Mouse (Mus musculus): Measurements from ENCODE around the gene Tmem50b. TPM values are rescaled to one million over a fixed set of nuclear protein-coding genes. Genes with fewer than 3 reads are reported as not detected.
A peak's percentile ranks its signal among the peaks of the same experiment; 100 is the strongest.

Gene Tmem50b
- polyA plus RNA-seq, 1 experiment: 27.7 TPM

DNA sequence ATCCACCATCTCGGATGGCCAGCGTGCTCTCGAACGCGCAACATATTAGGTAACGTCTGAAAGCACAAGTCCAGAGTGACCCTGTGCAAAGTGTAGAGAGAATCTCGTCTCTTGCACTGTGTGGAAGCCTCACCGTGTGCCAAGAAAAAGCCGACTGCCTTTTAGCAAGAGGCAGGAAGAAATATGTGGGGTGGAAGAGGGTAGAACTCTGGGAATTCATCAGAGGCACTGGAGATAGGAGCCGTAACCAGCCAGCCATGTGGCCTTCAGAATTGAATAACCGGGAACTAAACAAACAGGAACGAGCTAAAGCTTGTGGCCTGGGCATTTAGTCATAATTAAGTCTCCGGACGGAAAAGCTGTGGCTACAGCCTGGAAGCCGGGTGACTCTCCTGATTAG lies 40.9 kb downstream of the Tmem50b start:
- Histone ChIP-seq H3K4me1 (ENCODE audit: control insufficient read depth, insufficient read depth, low read length) (peaks cover 25% of the 10 kb centered on the region), H3K27ac (ENCODE audit: insufficient read depth, low read length) (peak overlapping the region; percentile 83), H3K4me3 (ENCODE audit: insufficient read depth, low read length) (no peak overlapping the region)
- no peak for TF ChIP-seq CTCF (IDR thresholded peaks at IDR 0.05; ENCODE audit: borderline replicate concordance, insufficient read depth, low read length)
- no peak for TF ChIP-seq POLR2A (IDR thresholded peaks at IDR 0.05; ENCODE audit: low read depth, low read length)

GRCm38 (mm10) chr16:91555017-91555605 lies 42.5 kb downstream of the Tmem50b start:
- no peak overlapping the region for H3K4me3 ChIP-seq (ENCODE audit: insufficient read depth, low read length)
- H3K4me1 ChIP-seq (ENCODE audit: control insufficient read depth, insufficient read depth, low read length): peaks cover 28% of the 10 kb centered on the region
- TF ChIP-seq POLR2A (IDR thresholded peaks at IDR 0.05; ENCODE audit: low read depth, low read length) (no peak), CTCF (IDR thresholded peaks at IDR 0.05; ENCODE audit: borderline replicate concordance, insufficient read depth, low read length) (no peak)
- H3K27ac ChIP-seq (ENCODE audit: insufficient read depth, low read length): no peak overlapping the region; the same call in 1 of the 2 replicates

DNA sequence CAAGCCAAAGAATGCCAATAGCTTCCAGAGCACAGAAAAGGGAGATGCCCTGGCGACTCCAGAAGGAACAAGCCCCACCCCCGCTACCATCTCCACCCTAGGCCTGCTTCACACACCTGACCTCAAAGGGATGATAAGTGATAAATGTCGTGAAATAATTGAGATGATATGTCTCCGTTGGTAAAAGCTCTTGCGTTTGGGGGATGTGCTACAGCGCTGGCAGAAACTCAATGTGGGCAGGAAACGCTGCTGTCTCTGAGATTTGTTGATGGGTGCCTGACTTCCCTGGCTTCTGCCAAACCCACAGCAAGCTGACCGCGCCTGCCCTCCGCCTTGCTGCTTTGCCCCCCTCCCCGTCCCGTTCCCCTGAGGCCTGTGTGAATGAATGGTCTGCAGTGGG lies 44.0 kb downstream of the Tmem50b start:
- no peak for TF ChIP-seq POLR2A (IDR thresholded peaks at IDR 0.05; ENCODE audit: low read depth, low read length)
- no peak for TF ChIP-seq CTCF (IDR thresholded peaks at IDR 0.05; ENCODE audit: borderline replicate concordance, insufficient read depth, low read length)
- Histone ChIP-seq H3K4me1 (ENCODE audit: control insufficient read depth, insufficient read depth, low read length) (peaks cover 34% of the 10 kb centered on the region), H3K4me3 (ENCODE audit: insufficient read depth, low read length) (no peak overlapping the region), H3K27ac (ENCODE audit: insufficient read depth, low read length) (0 out of 2 replicates have a peak overlapping the region, but pooled peaks have one; percentile 14)

GRCm38 (mm10) chr16:91552072-91552471 lies 45.5 kb downstream of the Tmem50b start:
- Histone ChIP-seq H3K27ac (ENCODE audit: insufficient read depth, low read length) (no peak overlapping the region), H3K4me1 (ENCODE audit: control insufficient read depth, insufficient read depth, low read length) (peaks cover 34% of the 10 kb centered on the region), H3K4me3 (ENCODE audit: insufficient read depth, low read length) (no peak overlapping the region)
- TF ChIP-seq CTCF (IDR thresholded peaks at IDR 0.05; ENCODE audit: borderline replicate concordance, insufficient read depth, low read length) (no peak), POLR2A (IDR thresholded peaks at IDR 0.05; ENCODE audit: low read depth, low read length) (no peak)

GRCm38 (mm10) chr16:91551081-91551524 lies 46.5 kb downstream of the Tmem50b start:
- H3K4me3 ChIP-seq (ENCODE audit: insufficient read depth, low read length): no peak overlapping the region
- no peak overlapping the region for H3K27ac ChIP-seq (ENCODE audit: insufficient read depth, low read length)
- TF ChIP-seq POLR2A (IDR thresholded peaks at IDR 0.05; ENCODE audit: low read depth, low read length) (no peak), CTCF (IDR thresholded peaks at IDR 0.05; ENCODE audit: borderline replicate concordance, insufficient read depth, low read length) (no peak)
- peaks cover 32% of the 10 kb centered on the region for H3K4me1 ChIP-seq (ENCODE audit: control insufficient read depth, insufficient read depth, low read length)

GRCm38 (mm10) chr16:91549616-91550015 lies 48.0 kb downstream of the Tmem50b start:
- Histone ChIP-seq H3K27ac (ENCODE audit: insufficient read depth, low read length) (no peak overlapping the region), H3K4me3 (ENCODE audit: insufficient read depth, low read length) (no peak overlapping the region), H3K4me1 (ENCODE audit: control insufficient read depth, insufficient read depth, low read length) (peaks cover 37% of the 10 kb centered on the region)
- TF ChIP-seq CTCF (IDR thresholded peaks at IDR 0.05; ENCODE audit: borderline replicate concordance, insufficient read depth, low read length): no peak
- TF ChIP-seq POLR2A (IDR thresholded peaks at IDR 0.05; ENCODE audit: low read depth, low read length): no peak

DNA sequence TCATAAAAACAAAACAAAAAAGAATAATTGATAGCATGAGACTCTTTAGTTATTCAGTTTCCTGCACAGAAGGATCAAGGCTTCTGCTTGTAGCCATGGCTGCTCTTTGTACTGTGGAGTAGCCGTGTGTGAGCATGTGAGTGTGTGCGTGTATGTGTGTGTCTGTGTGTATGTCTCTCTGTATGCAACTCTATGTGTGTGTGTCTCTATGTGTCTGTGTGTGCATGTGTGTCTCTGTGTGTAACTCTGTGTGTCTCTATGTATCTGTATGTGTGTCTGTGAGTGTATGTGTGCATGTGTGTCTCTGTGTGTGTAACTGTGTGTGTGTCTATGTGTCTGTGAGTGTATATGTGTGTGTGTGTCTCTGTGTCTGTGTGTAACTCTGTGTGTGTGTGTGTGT lies 48.6 kb downstream of the Tmem50b start:
- TF ChIP-seq CTCF (IDR thresholded peaks at IDR 0.05; ENCODE audit: borderline replicate concordance, insufficient read depth, low read length) (no peak), POLR2A (IDR thresholded peaks at IDR 0.05; ENCODE audit: low read depth, low read length) (no peak; the same call in 1 of the 2 replicates)
- peaks cover 32% of the 10 kb centered on the region for H3K4me1 ChIP-seq (ENCODE audit: control insufficient read depth, insufficient read depth, low read length)
- peak overlapping the region; percentile 50 for H3K4me3 ChIP-seq (ENCODE audit: insufficient read depth, low read length)

DNA sequence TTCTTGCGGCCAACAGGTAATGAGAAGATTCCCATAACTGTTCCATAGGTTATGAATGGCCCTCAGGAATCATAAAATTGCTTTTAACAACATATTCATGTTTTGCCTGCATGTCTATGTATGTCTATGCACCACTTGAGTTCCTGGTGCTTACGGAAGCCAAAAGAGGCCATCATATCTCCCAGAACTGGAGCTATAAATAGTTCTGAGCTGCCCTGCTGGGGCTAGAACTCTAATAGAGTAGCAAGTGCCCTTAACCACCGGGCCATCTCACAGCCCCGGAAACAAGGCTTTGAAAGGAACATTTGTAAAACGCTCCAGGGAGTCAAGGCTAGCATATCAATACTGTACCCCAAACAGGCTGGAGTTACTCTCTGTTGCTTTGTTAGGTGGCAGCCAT lies 49.0 kb downstream of the Tmem50b start:
- TF ChIP-seq CTCF (IDR thresholded peaks at IDR 0.05; ENCODE audit: borderline replicate concordance, insufficient read depth, low read length): no peak
- no peak for TF ChIP-seq POLR2A (IDR thresholded peaks at IDR 0.05; ENCODE audit: low read depth, low read length)
- H3K27ac ChIP-seq (ENCODE audit: insufficient read depth, low read length): no peak overlapping the region
- H3K4me3 ChIP-seq (ENCODE audit: insufficient read depth, low read length): peak overlapping the region; percentile 50
- peaks cover 31% of the 10 kb centered on the region for H3K4me1 ChIP-seq (ENCODE audit: control insufficient read depth, insufficient read depth, low read length)

More for the DNA sequence above, 48.6 kb downstream of the Tmem50b start:
- no peak overlapping the region for H3K27ac ChIP-seq (ENCODE audit: insufficient read depth, low read length)

- Histone ChIP-seq H3K4me1 (ENCODE audit: control insufficient read depth, insufficient read depth, low read length) (peaks cover 26% of the 10 kb centered on the region), H3K27ac (ENCODE audit: insufficient read depth, low read length) (0 out of 2 replicates have a peak overlapping the region, but pooled peaks have one; percentile 70), H3K4me3 (ENCODE audit: insufficient read depth, low read length) (peak overlapping the region; percentile 96)
- no peak for TF ChIP-seq POLR2A (IDR thresholded peaks at IDR 0.05; ENCODE audit: low read depth, low read length)
- no peak for TF ChIP-seq CTCF (IDR thresholded peaks at IDR 0.05; ENCODE audit: borderline replicate concordance, insufficient read depth, low read length)
Observed at GRCm38 (mm10) chr16:91547974-91548373, 49.6 kb downstream of the Tmem50b start.
